Mouse (Mus musculus) left cerebral cortex, adult 2 months (tissue): ENCODE results near the gene Tmem30a. TPM values are rescaled to one million over a fixed set of nuclear protein-coding genes. Genes with fewer than 3 reads are reported as not detected.

Experiments
- DNase-seq, 2 experiments: peaks; one replicate each; pipeline ENCODE4 v3.0.0; 2021 to 2022; ENCODE audit warnings: low spot score in 2 of 2, mixed read lengths in 1 of 2; ENCODE audit errors: extremely low spot score in 1 of 2
- H3K27ac ChIP-seq: fragments of 200-600 bp; 2 replicates; pipeline ENCODE4 v1.8.1; 2022
- H3K4me3 ChIP-seq: fragments of 200-600 bp; 2 replicates; pipeline ENCODE4 v1.8.1; 2022
- CTCF ChIP-seq: fragments of 200-600 bp; IDR thresholded peaks from 2 replicates; pipeline ENCODE4 v1.8.1; 2022; ENCODE audit warnings: antibody characterized with exemption, mild to moderate bottlenecking, moderate library complexity
- intact Hi-C: fragments of 180-260 bp; cut with DNase I; formaldehyde crosslinking; loops from one replicate; pipeline ENCODE4 v1.15.1; 2025
- total RNA-seq, 2 experiments: library from RNA; stranded (reverse); gene quantifications; 2 replicates each; pipeline ENCODE4 v1.2.3; 2021

Gene Tmem30a
- total RNA-seq, 2 experiments from 2014 or later: 263 to 274 TPM

DNA sequence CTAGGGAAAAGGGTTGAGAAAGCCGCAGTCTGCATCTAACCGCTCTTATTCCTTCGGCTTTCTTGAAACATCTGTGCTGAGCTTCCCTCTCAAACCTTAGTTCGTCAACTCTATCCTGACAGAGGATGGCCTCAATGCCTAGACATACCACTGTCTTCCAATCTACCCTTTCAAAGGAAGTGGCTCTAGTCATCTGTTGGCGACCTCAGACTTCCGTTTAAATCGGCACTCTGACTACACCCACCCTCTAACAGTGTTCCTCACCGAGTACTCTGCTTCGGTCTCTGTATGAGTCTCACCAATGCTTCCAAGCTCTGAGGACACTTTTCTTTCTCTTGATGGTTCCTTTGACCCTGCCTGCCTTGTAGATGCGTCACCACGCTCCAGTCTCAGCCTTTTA, 22.7 kb upstream of the Tmem30a start:
- intact Hi-C loops: no loop called here
- TF ChIP-seq CTCF: no peak
- H3K27ac ChIP-seq: no peak overlapping the region
- no peak for DNase-seq
- no peak overlapping the region for H3K4me3 ChIP-seq

DNA sequence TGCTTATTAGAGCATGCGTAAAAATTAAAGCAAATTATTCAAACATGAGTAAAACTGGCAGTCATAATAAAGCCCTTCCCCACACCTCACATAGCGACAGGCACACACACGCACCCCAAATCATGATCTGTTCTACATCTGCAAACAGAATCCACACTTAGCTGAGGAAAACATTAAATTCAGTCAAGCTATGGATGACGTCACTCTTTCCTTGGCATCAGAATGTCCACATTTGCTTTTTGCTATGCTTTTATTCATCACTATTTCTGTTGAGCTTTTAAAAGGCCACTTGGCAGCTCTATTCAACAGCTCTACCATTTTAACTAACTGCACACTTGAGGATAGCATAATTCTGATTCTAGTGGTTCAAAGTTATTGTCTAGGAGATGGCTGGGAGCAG, 21.3 kb upstream of the Tmem30a start:
- Histone ChIP-seq H3K27ac (no peak overlapping the region), H3K4me3 (no peak overlapping the region)
- no peak for TF ChIP-seq CTCF
- intact Hi-C loops: no loop called here
- no peak for DNase-seq

DNA sequence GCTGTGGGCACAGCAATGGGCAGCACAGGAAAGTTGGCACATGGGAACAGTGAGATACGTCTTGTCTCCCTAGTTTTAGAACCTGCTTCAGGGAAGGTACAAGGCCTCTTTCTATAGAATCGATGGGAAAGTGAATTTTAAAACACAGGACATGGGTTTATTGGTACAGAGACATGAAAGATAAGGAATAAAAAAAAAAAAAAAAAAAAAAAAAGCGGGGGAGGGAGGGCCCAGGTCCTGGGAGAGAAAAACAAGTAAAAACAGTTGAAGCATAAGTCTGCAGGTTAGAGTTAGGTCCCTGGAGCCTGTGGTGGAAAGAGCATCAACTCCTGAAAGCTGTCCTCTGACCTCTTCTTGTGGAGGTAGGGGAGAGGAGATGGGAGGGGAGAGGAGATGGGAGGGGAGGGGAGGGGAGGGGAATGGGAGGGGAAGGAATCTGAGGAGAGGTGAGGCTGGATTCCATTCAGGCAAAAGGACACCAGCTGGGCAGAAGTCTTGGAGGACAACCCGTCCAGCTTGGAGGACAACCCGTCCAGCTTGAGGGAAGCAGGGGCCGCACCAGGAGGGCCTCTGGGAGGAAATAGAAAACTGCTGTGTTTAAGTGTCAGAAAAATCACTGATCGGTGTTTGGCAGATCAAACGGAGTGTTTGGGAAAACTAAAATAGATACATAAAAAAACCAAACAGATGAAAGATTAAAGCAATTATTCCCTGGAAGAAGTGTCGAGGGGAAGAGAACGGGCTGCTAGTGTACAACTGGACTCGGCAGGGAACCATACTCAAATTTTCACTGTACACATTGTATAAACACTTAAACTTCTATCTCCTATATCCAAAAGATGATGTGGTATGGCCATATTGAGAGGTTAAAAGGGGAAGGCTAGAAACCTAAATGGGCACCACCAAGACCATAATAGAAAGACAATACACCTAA, 17.9 kb upstream of the Tmem30a start:
- TF ChIP-seq CTCF: no peak
- intact Hi-C loops: no loop called here
- Histone ChIP-seq H3K27ac (no peak overlapping the region), H3K4me3 (no peak overlapping the region)
- no peak for DNase-seq

DNA sequence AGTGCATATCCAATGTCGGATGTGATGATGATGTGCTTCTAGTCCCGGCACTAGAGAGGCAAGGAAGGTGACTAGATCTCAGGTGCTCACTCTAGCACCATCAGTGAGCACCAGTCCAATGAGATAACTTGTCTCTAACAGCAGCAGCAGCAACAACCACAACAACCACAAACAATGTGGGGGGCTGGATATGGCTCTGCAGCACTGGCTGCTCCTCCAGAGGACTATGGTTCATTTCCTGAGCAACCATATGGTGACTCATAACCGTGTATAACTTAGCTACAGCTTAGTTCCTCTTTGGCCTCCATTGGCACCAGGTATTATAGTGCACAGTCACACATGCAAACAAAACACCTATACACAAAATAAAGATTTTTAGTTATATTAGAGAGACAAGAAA, 17.2 kb upstream of the Tmem30a start:
- intact Hi-C loops: no loop called here
- no peak for TF ChIP-seq CTCF
- Histone ChIP-seq H3K4me3 (no peak overlapping the region), H3K27ac (no peak overlapping the region)
- no peak for DNase-seq

DNA sequence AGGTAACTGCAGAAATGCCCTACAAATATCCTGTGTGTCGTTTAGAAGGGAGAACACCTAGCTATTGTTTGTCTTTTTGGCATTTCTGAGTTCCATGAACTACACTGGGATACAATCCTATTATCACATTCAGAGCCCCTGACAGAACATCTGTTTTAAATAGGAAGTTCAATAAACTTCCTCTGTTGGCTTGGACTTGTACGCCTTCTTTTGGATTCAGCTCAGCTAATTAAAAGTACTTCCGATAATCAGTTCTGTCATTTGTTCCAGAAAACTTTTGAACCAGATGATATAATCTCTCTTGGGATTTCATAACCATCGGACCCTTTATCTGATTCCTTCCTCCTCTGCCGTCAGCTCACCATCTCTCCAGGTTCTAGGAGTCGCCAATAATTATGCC, 16.1 kb upstream of the Tmem30a start:
- TF ChIP-seq CTCF: no peak
- no peak overlapping the region for H3K4me3 ChIP-seq
- no peak for DNase-seq
- H3K27ac ChIP-seq: no peak overlapping the region
- intact Hi-C loops: loop anchor here (5.0 kb wide), 1 partner anchor 218 kb away; no protein-coding TSS in a partner anchor

DNA sequence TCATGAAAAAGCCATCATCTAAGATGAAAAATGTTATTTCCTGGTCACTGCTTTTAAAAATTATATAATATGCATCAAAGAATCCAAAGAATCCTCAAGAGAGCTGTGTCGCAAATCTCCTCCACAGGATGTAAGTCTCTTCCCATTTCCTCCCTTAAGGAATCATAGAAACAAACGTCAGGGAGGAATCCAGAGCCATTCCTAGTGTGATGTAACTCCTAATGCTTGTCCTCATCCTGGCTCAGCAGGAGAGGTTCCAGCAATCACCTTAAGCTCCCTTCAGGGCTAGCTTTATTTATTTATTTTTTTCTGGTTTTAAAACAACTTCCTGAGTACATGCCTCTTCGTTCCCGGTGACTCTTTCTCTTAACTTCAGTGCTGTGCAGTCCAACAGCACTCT, 13.9 kb upstream of the Tmem30a start:
- intact Hi-C loops: loop anchor here (5.0 kb wide), 1 partner anchor 220 kb away; no protein-coding TSS in a partner anchor
- no peak for DNase-seq

DNA sequence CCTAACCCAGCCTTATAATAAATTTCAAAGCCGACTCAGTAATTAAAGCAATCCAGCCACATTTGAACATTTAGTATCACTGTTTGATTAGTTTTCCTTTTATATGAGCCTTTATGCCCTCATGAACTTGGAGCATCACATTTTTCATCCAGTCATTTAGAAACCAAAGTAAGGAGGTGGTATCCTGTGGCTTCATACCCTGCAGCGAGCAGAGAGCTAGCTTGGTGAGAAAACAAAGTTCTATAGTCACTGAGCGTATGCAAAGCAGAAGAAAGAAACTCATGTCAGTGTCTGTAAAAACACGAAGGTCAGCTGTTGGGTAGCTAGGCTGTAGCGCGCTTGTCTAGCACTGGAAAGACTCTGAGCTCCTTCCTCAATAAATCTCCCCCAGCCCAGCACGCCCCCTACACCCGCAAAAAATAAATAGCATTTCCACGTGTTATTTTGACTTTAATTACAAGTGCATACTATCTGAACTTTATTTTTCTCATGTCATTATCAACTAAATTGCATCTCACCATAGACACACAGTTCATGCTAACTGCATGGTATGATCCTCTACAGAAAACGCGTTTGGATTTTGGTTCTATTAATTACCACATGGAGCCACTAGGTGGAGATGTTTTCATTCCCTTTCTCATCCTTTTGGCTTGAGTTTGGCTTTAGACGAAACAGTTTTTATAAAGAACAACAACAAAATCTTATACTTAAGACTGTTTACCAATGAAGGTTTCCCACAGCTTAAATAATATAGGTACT, 13.2 kb upstream of the Tmem30a start:
- Histone ChIP-seq H3K27ac (no peak overlapping the region), H3K4me3 (no peak overlapping the region)
- intact Hi-C loops: loop anchor here (1.0 to 5.0 kb wide), 2 partner anchors 196 to 221 kb away; no protein-coding TSS in a partner anchor
- peak; percentile 85 for TF ChIP-seq CTCF
- no peak for DNase-seq

More for the DNA sequence above, 13.9 kb upstream of the Tmem30a start:
- TF ChIP-seq CTCF: no peak
- Histone ChIP-seq H3K4me3 (no peak overlapping the region), H3K27ac (no peak overlapping the region)

DNA sequence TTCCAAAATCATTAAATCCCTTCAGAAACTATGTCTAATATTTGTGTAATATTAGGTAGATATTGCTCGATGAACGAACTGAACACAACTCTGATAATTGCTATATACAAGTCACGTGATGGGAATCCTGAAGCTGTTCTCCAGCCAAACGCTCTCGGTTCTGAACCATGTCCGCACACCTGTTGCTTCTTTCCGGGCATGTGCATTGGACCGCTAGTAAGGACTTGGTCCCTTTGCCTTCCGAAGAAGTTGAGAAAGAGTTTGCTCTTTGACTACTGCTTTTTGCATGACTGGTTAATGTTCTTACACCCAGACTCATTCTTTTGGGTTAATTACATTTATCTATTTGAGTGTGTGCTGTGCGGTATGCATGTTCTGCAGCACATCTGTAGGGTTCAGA, 12.1 kb upstream of the Tmem30a start:
- Histone ChIP-seq H3K4me3 (no peak overlapping the region), H3K27ac (no peak overlapping the region)
- intact Hi-C loops: loop anchor here (5.0 kb wide), 1 partner anchor 222 kb away; no protein-coding TSS in a partner anchor
- no peak for DNase-seq
- no peak for TF ChIP-seq CTCF

DNA sequence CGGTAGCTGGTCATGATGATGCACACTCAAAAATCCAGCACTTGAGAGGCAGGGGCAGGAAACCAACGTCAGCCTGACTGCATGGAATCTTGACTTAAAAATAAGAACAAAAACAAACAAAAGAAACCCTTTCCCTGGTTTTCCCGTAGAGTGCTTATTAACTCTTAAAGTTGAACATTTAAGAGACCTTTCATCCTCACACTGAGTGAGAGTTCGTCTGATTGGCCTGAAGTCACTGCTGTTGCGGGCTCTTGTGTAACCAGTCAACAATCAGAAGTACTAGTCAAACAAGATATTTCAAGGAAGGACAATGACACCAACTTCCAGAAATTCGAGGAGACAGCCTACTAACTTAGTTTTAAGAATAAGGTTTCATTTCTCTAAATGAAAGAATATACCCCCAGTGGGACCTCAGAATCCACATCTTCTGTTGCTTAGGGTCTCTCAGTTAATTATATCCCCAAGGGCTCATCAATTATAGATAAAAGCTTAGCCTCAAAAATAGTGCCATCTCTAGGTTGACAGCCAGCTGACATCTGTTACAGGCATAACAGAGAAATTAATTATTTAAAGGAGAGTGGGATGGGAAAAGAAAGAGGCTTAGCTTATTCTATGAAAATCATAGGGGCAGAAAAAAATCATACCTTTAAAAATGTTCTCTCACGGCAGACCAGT, 3.3 kb upstream of the Tmem30a start:
- no peak for DNase-seq
- Histone ChIP-seq H3K27ac (no peak overlapping the region), H3K4me3 (no peak overlapping the region)
- TF ChIP-seq CTCF: no peak
- intact Hi-C loops: no loop called here

DNA sequence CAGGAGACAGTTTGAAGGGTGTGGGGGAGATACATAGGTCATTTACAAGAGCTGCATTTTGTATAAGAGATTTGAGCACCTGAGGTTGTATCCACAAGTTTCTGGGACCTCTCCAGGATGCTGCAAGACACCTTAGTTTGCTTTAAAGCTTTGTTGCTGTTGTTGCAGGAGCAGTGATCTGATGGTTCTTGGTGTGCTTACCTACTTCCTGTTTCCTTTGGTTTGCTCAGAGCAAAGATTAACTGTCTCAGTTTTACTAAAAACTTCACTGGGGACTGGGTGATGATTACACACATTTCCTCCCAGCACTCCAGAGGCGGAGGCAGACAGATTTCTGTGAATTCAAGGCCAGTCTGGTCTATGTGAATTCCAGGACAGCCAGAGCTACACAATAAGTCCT, 1.8 kb upstream of the Tmem30a start:
- Histone ChIP-seq H3K4me3 (no peak overlapping the region), H3K27ac (no peak overlapping the region)
- intact Hi-C loops: no loop called here
- TF ChIP-seq CTCF: no peak
- no peak for DNase-seq

DNA sequence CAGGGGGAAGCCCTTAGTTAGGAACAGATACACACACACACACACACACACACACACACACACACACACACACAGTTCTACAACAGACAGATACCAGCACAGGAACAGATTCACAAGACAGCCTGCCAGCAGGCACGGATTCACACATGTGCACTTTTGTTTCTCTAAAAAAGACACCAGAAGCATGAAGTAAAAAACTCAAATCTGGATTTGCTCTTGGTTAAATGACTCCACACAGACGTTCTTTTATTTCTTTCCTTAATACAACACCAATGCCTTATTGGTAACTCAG, 7.6 kb downstream of the Tmem30a start:
- Histone ChIP-seq H3K27ac (no peak overlapping the region), H3K4me3 (no peak overlapping the region)
- TF ChIP-seq CTCF: no peak
- intact Hi-C loops: no loop called here
- DNase-seq: no peak
